Mouse (Mus musculus) MEL (cell line): Measurements from ENCODE around the gene Nfe2l2.

ENCODE experiments used
- CHD2 ChIP-seq: IDR thresholded peaks from 2 replicates; pipeline ENCODE4 v1.6.1; 2011; ENCODE audit warnings: low read length, improper control_type of control experiment
- CTCF ChIP-seq, 3 experiments: IDR thresholded peaks in 2 of 3; conservative IDR thresholded peaks in 1 of 3; 2 replicates each; pipeline ENCODE4 v1.5.1; 2011 to 2012; ENCODE audit warnings: low read length in 3 of 3, low read depth in 2 of 3, mild to moderate bottlenecking in 2 of 3, improper control_type of control experiment in 1 of 3, inconsistent platforms in 1 of 3, mixed read lengths in 1 of 3, moderate library complexity in 1 of 3; ENCODE audit not compliant: control insufficient read depth in 1 of 3, insufficient read depth in 1 of 3, poor library complexity in 1 of 3, severe bottlenecking in 1 of 3
- E2F4 ChIP-seq: IDR thresholded peaks from 2 replicates; pipeline ENCODE4 v1.6.1; 2011; ENCODE audit warnings: low read depth, low read length, improper control_type of control experiment, borderline replicate concordance
- EP300 ChIP-seq, 2 experiments: IDR thresholded peaks; 2 replicates each; pipeline ENCODE4 v1.6.1; 2011; ENCODE audit warnings: improper control_type of control experiment in 2 of 2, low read length in 2 of 2, low read depth in 1 of 2, mild to moderate bottlenecking in 1 of 2
- HCFC1 ChIP-seq: IDR thresholded peaks from 2 replicates; pipeline ENCODE4 v1.6.1; 2012; ENCODE audit warnings: low read depth, mild to moderate bottlenecking, inconsistent platforms, low read length, improper control_type of control experiment, moderate library complexity
- MAX ChIP-seq: IDR thresholded peaks from 2 replicates; pipeline ENCODE4 v1.6.1; 2011; ENCODE audit warnings: low read length, improper control_type of control experiment
- MYC ChIP-seq: IDR thresholded peaks from 2 replicates; pipeline ENCODE4 v1.6.1; 2011; ENCODE audit warnings: low read depth, mild to moderate bottlenecking, low read length, improper control_type of control experiment, moderate library complexity
- POLR2A ChIP-seq, 2 experiments: IDR thresholded peaks; 2 replicates each; pipeline ENCODE4 v1.6.1; 2011 to 2012; ENCODE audit warnings: low read length in 2 of 2, mild to moderate bottlenecking in 2 of 2, control low read depth in 1 of 2, improper control_type of control experiment in 1 of 2, low read depth in 1 of 2, moderate library complexity in 1 of 2; ENCODE audit not compliant: control insufficient read depth in 1 of 2, insufficient read depth in 1 of 2, poor library complexity in 1 of 2
- POLR2AphosphoS5 ChIP-seq: IDR thresholded peaks from 2 replicates; pipeline ENCODE4 v1.6.1; 2012; ENCODE audit warnings: low read depth, borderline replicate concordance, mild to moderate bottlenecking, inconsistent platforms, low read length, moderate library complexity, mixed read lengths
- RCOR1 ChIP-seq: IDR thresholded peaks from 2 replicates; pipeline ENCODE4 v1.6.1; 2012; ENCODE audit warnings: low read depth, mild to moderate bottlenecking, inconsistent platforms, low read length, improper control_type of control experiment
- UBTF ChIP-seq: IDR thresholded peaks from 2 replicates; pipeline ENCODE4 v1.6.1; 2012; ENCODE audit warnings: low read depth, mild to moderate bottlenecking, inconsistent platforms, low read length, improper control_type of control experiment, moderate library complexity, borderline replicate concordance; ENCODE audit not compliant: insufficient read depth
- ZNF384 ChIP-seq: IDR thresholded peaks from 2 replicates; pipeline ENCODE4 v1.6.1; 2012; ENCODE audit warnings: low read depth, mild to moderate bottlenecking, inconsistent platforms, low read length, improper control_type of control experiment

- TF ChIP-seq EP300 (IDR thresholded peaks at IDR 0.05; ENCODE audit: low read depth in 1 of 2, low read length in 2 of 2) (no peak), RCOR1 (no peak), HCFC1 (no peak), CTCF (IDR thresholded peaks at IDR 0.05 in 2 of 3, conservative IDR thresholded peaks at IDR 0.05 in 1 of 3; ENCODE audit: control insufficient read depth in 1 of 3, insufficient read depth in 1 of 3, low read depth in 2 of 3, low read length in 3 of 3, poor library complexity in 1 of 3, severe bottlenecking in 1 of 3) (no peak), UBTF (no peak), E2F4 (no peak), POLR2A (IDR thresholded peaks at IDR 0.05; ENCODE audit: control insufficient read depth in 1 of 2, insufficient read depth in 1 of 2, low read depth in 1 of 2, low read length in 2 of 2, poor library complexity in 1 of 2) (no peak), CHD2 (no peak), MYC (no peak), ZNF384 (no peak), POLR2AphosphoS5 (no peak), MAX (no peak)
Observed at GRCm38 (mm10) chr2:75650437-75650836, 54.0 kb downstream of the Nfe2l2 start.
